Mouse (Mus musculus): ENCODE measurements around the gene Ibsp.

DNA sequence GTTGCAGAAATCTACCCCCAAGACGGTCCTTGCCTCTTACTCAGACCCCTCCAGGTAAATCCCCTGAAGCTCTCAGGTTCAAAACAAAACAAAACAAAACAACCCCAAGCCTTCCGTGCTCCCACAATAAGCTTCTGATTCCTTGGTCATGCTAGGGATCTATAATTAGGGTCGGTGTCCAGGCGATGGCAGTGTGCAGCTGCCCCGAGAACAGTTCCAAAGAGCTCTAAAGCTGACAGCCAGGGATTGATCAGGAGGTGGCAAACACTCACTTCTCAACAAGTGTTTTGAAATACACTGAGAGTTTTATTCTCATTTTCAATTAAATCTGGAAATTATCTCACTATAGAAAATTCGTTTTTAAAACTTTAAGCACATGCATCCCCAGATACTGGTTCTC, 43.9 kb downstream of the Ibsp start:
- no peak for TF ChIP-seq CTCF (IDR thresholded peaks at IDR 0.05; ENCODE audit: borderline replicate concordance, control insufficient read depth, extremely low read depth, insufficient read depth, low read length, poor library complexity)
- no peak for TF ChIP-seq POLR2A (IDR thresholded peaks at IDR 0.05; ENCODE audit: control insufficient read depth, extremely low read depth, insufficient read depth, low read length, poor library complexity)

All from thymus, adult 2 months (tissue).